Mouse (Mus musculus): ENCODE data around the gene Usp1.

- TF ChIP-seq CTCF (IDR thresholded peaks at IDR 0.05; ENCODE audit: low read depth) (no peak), EP300 (optimal IDR thresholded peaks at IDR 0.05) (no peak)
These were observed 2.7 kb upstream of the Usp1 start for GRCm38 (mm10) chr4:98920896-98921295.
